Mouse (Mus musculus) C2C12 (cell line): ENCODE data around the gene Btbd8.

ENCODE experiments used
- CTCF ChIP-seq: IDR thresholded peaks from one replicate; pipeline ENCODE4 v1.5.1; 2011; ENCODE audit not compliant: control insufficient read depth, insufficient read depth, insufficient read length
- FOSL1 ChIP-seq: IDR thresholded peaks from one replicate; pipeline ENCODE4 v1.8.0; 2011; ENCODE audit warnings: mild to moderate bottlenecking, low read length; ENCODE audit not compliant: poor library complexity, insufficient read depth, severe bottlenecking
- MAX ChIP-seq: IDR thresholded peaks from one replicate; pipeline ENCODE4 v1.6.1; 2011; ENCODE audit warnings: mild to moderate bottlenecking, control low read depth
- MYOD1 ChIP-seq: IDR thresholded peaks from one replicate; pipeline ENCODE4 v1.6.1; 2011; ENCODE audit warnings: low read depth; ENCODE audit not compliant: control insufficient read depth, insufficient read length
- MYOG ChIP-seq: IDR thresholded peaks from one replicate; pipeline ENCODE4 v1.6.1; 2011; ENCODE audit not compliant: control insufficient read depth, insufficient read length; ENCODE audit errors: extremely low read depth
- USF1 ChIP-seq: IDR thresholded peaks from one replicate; pipeline ENCODE4 v1.6.1; 2011; ENCODE audit warnings: low read depth, mild to moderate bottlenecking, control low read depth, moderate library complexity

DNA sequence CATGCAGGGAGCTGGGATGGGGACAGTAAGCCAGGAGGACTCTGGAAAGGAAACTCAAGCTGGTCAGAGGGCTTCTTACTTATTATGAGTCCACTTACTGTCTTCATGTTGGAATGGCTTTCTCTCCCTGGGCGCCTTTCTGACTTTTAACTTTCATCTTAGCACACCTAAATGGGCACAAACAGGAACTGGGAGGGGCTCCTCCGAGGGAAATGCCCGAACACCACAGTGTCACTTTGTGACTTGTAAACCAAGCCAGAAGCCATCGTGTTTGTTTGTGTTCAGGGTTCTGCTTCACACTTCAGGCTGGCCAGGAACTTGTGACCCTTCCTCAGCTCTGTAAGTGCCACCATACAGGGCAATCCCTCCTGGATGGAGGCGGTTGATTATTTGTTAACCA lies 116.5 kb downstream of the Btbd8 start:
- TF ChIP-seq CTCF = no peak
- no peak for TF ChIP-seq MYOG
- TF ChIP-seq USF1 = no peak
- TF ChIP-seq MAX = no peak
- no peak for TF ChIP-seq FOSL1
- TF ChIP-seq MYOD1 = no peak
